19 mouse cellular contexts compared by ENCODE assay signal in the genomic region with DNA sequence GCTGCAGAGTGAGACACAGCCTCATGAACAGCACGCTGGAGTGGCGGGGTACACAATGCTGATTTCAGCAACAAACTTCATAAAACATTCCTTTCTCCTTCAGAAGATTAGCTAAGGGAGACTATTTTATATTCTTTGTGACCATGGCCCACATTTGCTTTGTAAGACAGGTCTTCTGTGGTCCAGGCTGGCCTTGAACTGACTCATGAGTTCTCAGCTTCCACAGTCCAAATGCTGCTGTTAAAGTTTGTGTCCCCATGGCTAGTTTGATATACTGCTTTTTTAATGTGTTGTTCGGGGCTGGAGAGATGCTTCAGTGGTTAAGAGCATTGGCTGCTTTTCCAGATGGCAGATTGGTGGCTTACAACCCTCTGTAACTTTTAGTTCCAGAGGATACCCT. TPM values are rescaled to one million over a fixed set of nuclear protein-coding genes. Genes with fewer than 3 reads are reported as not detected.
DNase-seq lines count a peak whose midpoint lies in the region.
"Had no signal": no experiment of that assay in that cellular context is flagged by ENCODE, and none has a peak within 500 bp of the region (broad histone marks: within the 10 kb centered on the region; RNA-seq: fewer than 3 reads in every experiment).

No protein-coding gene starts in this region.

- peak; percentile 69 to 82 for DNase-seq in adrenal gland, adult (ENCODE audit: inconsistent age in 2 of 2, low spot score in 1 of 2)
- no peak for DNase-seq in adrenal gland, adult 18-20 months (ENCODE audit: low spot score in 2 of 2)
- peak; percentile 68 for DNase-seq in adrenal gland, adult 2 months
- DNase-seq in adrenal gland, postnatal 25 days: no peak
- peak; percentile 44 for DNase-seq in adrenal gland, adult 8-10 months
- no peak for DNase-seq in adrenal gland, postnatal 4 days (ENCODE audit: low spot score in 2 of 2)
- DNase-seq in adrenal gland, postnatal 14 days: peak; percentile 57
- no peak for DNase-seq in adrenal gland, postnatal 10 days
- DNase-seq: B cell, adult 2 months; cerebellum, adult 11 months; cerebellum, adult 11-12 months; cerebellum, adult 18-20 months; cerebellum, adult 2 months; cerebellum, adult 8-10 months; cerebellum, adult 9-10 months; cerebellum, adult 9-11 months; cerebellum, postnatal 10 days; cerebellum, postnatal 14 days; cerebellum, postnatal 25 days had no signal

RNA-seq across cellular contexts. Expression of a gene that starts 17.0 kb away (rescaled TPM):
- total RNA-seq in adrenal gland, adult 18-20 months (2021): 10 to 100 TPM; 25.4 to 42.8 TPM
- 10 to 100 TPM; 23.2 to 45.6 TPM for total RNA-seq in adrenal gland, adult 2 months (2021)
- polyA plus RNA-seq in adrenal gland, adult 2 months (2012; rRNA removed): 13.2 and 19.9 TPM in 2 replicates
- total RNA-seq in adrenal gland, postnatal 25 days (2021): 38.3 and 41.2 TPM in 2 replicates
- total RNA-seq in adrenal gland, adult 8-10 months (2022): 10 to 100 TPM; 33.9 to 38.5 (median 36.1) TPM
- total RNA-seq in adrenal gland, postnatal 4 days (2021): 10 to 100 TPM; 37.1 to 37.4 TPM
- total RNA-seq in adrenal gland, postnatal 14 days (2021): 30.6 and 30.7 TPM in 2 replicates
- 10 to 100 TPM; 24.2 to 30.1 TPM for total RNA-seq in adrenal gland, postnatal 10 days (2021)

Comparison
In these comparisons a context has a peak if more than half of its experiments do, and no peak if none do; other contexts are left out.
1. DNase-seq: peak in adrenal gland, adult (2 of 2), adrenal gland, adult 2 months (single experiment), adrenal gland, adult 8-10 months (single experiment) and adrenal gland, postnatal 14 days (single experiment); none in adrenal gland, adult 18-20 months (0 of 2), adrenal gland, postnatal 25 days (single experiment), adrenal gland, postnatal 4 days (0 of 2) and adrenal gland, postnatal 10 days (single experiment).